Mouse (Mus musculus): Measurements from ENCODE around the gene Lamtor5. TPM values are rescaled to one million over a fixed set of nuclear protein-coding genes. Genes with fewer than 3 reads are reported as not detected.

Gene Lamtor5
- polyA plus RNA-seq, 1 experiment from 2014 or later = 189 TPM

DNA sequence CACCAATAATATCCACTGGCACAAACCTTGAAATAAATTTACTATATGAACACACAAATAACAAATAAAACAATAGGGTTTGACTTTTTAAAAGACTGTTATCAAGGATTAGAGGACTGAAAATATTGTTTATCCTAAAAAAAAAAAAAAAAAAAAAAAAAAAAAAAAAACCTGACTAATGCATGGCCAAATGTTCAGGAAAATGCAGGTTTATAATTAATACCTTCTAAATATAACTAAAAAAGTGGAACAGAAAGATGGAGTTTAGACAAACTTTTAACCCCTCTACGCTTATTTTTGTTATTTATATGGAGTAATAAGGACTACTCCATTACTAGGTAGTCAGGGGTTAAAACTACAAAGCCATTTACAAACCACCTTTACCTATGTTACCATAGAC is 47.8 kb downstream of the Lamtor5 start:
- peaks cover 3% of the 10 kb centered on the region; the same call in 1 of the 2 replicates for H3K36me3 ChIP-seq (ENCODE audit: control insufficient read depth, insufficient read depth, low read length)
- no peaks in the 10 kb centered on the region for H3K9me3 ChIP-seq (ENCODE audit: control insufficient read depth, low read length)
- ATAC-seq (ENCODE audit: low FRiP score, low TSS enrichment) (no peak), DNase-seq (ENCODE audit: low spot score) (no peak)
- no peaks in the 10 kb centered on the region for H3K27me3 ChIP-seq (ENCODE audit: control insufficient read depth, insufficient read depth, low read length)
- no peak overlapping the region for H3K27ac ChIP-seq (replicated peaks)
- WGBS = 98% methylated on average over 1 of the region's 1 CpGs
- H3K4me2 ChIP-seq (replicated peaks; ENCODE audit: low read depth) = no peak overlapping the region
- H3K9ac ChIP-seq (ENCODE audit: low read length) = no peak overlapping the region
- TF ChIP-seq EP300 (optimal IDR thresholded peaks at IDR 0.05) = no peak
- TF ChIP-seq CTCF (IDR thresholded peaks at IDR 0.05; ENCODE audit: low read depth) = no peak
- peaks cover 5% of the 10 kb centered on the region for H3K4me1 ChIP-seq (replicated peaks; ENCODE audit: control insufficient read depth, insufficient read depth)
- no peak overlapping the region for H3K4me3 ChIP-seq (ENCODE audit: low read depth, low read length)

DNA sequence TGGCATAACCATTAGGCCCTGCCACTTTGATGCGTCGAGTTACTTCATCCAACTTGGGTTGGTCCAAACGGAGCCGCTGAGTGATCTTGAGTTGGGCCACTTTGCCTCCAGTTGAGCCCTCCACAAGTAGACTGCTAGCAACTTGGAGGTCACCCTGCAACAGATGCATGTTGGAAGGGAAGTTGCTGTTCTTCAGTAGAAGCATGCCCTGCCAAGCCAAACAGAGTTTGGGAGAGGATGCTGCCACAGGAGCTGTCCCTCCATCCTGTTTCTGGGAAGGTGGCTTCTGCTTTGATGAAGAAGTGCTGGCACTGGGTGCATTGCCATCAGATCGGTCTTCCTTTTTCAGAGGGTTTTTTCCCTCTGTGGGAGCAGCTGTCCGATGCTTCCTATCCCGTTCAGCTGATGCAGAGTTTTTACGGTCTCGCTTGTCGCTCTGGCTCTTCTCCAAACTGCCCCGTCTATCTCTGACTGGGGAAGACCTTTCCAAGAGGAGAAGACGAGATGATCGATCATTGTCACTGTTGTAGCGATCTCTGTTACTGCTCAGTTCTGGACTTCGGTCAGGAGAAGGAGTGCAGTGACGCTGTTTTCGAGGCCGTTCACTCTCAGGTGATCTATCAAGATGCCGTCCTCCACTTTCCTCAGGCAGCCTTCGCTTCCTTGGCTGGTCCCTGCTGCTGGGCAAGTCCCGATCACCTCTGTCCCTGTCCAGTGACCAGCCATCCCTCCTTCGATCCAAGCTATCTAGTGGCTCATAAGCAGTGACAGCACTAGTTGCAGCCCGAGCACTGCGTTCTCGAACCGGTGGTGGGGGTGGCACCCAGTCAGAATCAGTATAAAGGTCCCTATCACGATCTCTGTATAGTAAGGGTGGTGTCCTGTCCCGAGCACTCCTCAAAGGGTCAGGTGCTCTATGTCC is 52.1 kb downstream of the Lamtor5 start:
- Histone ChIP-seq H3K27ac (replicated peaks) (no peak overlapping the region), H3K4me3 (ENCODE audit: low read depth, low read length) (no peak overlapping the region), H3K9me3 (ENCODE audit: control insufficient read depth, low read length) (no peaks in the 10 kb centered on the region), H3K27me3 (ENCODE audit: control insufficient read depth, insufficient read depth, low read length) (no peaks in the 10 kb centered on the region), H3K4me1 (replicated peaks; ENCODE audit: control insufficient read depth, insufficient read depth) (peaks cover 8% of the 10 kb centered on the region), H3K9ac (ENCODE audit: low read length) (no peak overlapping the region), H3K36me3 (ENCODE audit: control insufficient read depth, insufficient read depth, low read length) (0 out of 2 replicates have a peak, but pooled peaks cover 3% of the 10 kb centered on the region), H3K4me2 (replicated peaks; ENCODE audit: low read depth) (peak overlapping the region; percentile 91)
- no peak for DNase-seq (ENCODE audit: low spot score)
- 44% methylated on average over 28 of the region's 28 CpGs for WGBS
- TF ChIP-seq CTCF (IDR thresholded peaks at IDR 0.05; ENCODE audit: low read depth) (no peak), EP300 (optimal IDR thresholded peaks at IDR 0.05) (no peak)
- ATAC-seq (ENCODE audit: low FRiP score, low TSS enrichment) = no peak

DNA sequence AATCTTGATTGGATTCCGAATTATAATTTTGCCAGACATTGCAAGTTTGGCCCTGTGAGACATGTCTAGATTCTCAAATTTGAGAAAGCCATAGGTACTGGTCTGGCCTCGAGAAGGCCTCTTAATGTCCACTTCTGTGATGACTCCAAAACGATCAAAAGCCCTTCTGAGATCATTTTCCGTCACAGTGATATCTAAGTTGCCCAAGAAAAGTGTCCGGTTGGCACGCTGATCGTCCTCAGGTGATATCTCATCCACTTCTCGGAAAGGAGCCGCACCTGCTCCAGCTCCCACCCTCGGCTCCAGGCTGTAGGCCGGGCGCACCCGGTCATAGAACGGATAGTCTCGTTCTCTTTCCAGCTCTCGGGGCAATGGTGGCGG is 53.1 kb downstream of the Lamtor5 start:
- DNase-seq (ENCODE audit: low spot score) = no peak
- H3K4me3 ChIP-seq (ENCODE audit: low read depth, low read length) = peak overlapping the region; percentile 97
- WGBS = 12% methylated on average over 17 of the region's 17 CpGs
- no peaks in the 10 kb centered on the region for H3K9me3 ChIP-seq (ENCODE audit: control insufficient read depth, low read length)
- H3K27me3 ChIP-seq (ENCODE audit: control insufficient read depth, insufficient read depth, low read length) = no peaks in the 10 kb centered on the region
- peak overlapping the region; percentile 90 for H3K9ac ChIP-seq (ENCODE audit: low read length)
- peaks cover 8% of the 10 kb centered on the region for H3K4me1 ChIP-seq (replicated peaks; ENCODE audit: control insufficient read depth, insufficient read depth)
- peak overlapping the region; percentile 93 for H3K27ac ChIP-seq (replicated peaks)
- H3K4me2 ChIP-seq (replicated peaks; ENCODE audit: low read depth) = peak overlapping the region; percentile 91
- 0 out of 2 replicates have a peak, but pooled peaks cover 3% of the 10 kb centered on the region for H3K36me3 ChIP-seq (ENCODE audit: control insufficient read depth, insufficient read depth, low read length)
- no peak for ATAC-seq (ENCODE audit: low FRiP score, low TSS enrichment)
- no peak for TF ChIP-seq CTCF (IDR thresholded peaks at IDR 0.05; ENCODE audit: low read depth)
- TF ChIP-seq EP300 (optimal IDR thresholded peaks at IDR 0.05) = no peak

DNA sequence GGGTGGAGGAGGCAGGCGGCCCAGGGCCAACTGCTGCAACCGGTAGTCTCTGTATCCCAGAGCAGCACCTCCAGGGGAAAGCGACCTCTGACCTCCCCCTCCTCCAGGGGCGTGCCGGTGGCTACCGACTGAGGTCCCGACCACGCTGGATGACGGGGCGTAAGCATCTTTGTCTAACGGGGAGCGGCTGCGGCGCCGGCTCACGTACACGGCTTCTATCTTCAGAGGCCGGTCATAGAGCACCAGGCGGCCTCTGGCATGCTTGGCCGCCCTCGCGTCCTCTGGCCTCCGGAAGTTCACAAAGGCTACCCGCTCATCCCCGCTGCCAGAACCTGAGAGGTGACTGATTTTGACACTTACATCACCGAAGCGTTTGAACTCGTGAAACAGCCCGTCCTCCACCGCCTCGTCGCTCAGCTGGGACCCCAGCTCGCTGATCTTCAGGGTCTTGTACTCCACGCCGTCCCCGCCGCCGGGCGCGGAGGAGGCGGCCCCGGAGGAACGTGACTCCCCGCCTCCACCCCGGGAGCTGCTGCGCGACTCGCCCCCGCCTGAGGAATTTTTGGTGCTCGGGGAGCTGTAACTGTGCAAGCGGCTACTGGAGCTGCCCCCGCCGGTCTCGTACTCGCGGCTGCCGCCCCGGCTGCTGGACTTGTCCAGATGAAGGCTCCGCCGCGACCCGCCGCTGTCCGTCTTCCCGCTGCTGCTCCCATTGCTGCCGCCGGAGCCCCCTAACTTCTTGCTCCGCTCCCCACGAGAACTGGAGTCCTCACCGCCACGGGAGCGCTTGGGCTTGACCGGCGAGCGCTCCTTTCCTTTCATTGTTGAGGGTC is 53.7 kb downstream of the Lamtor5 start:
- H3K27ac ChIP-seq (replicated peaks) = peak overlapping the region; percentile 93
- H3K27me3 ChIP-seq (ENCODE audit: control insufficient read depth, insufficient read depth, low read length) = no peaks in the 10 kb centered on the region
- no peak for ATAC-seq (ENCODE audit: low FRiP score, low TSS enrichment)
- peak overlapping the region; percentile 91 for H3K4me2 ChIP-seq (replicated peaks; ENCODE audit: low read depth)
- peak; percentile 66 for DNase-seq (ENCODE audit: low spot score)
- H3K4me1 ChIP-seq (replicated peaks; ENCODE audit: control insufficient read depth, insufficient read depth) = peaks cover 8% of the 10 kb centered on the region
- WGBS = under 1% methylated on average over 74 of the region's 75 CpGs
- TF ChIP-seq EP300 (optimal IDR thresholded peaks at IDR 0.05) = no peak
- TF ChIP-seq CTCF (IDR thresholded peaks at IDR 0.05; ENCODE audit: low read depth) = no peak
- 0 out of 2 replicates have a peak, but pooled peaks cover 3% of the 10 kb centered on the region for H3K36me3 ChIP-seq (ENCODE audit: control insufficient read depth, insufficient read depth, low read length)
- H3K4me3 ChIP-seq (ENCODE audit: low read depth, low read length) = peak overlapping the region; percentile 97
- no peaks in the 10 kb centered on the region for H3K9me3 ChIP-seq (ENCODE audit: control insufficient read depth, low read length)
- peak overlapping the region; percentile 90 for H3K9ac ChIP-seq (ENCODE audit: low read length)

DNA sequence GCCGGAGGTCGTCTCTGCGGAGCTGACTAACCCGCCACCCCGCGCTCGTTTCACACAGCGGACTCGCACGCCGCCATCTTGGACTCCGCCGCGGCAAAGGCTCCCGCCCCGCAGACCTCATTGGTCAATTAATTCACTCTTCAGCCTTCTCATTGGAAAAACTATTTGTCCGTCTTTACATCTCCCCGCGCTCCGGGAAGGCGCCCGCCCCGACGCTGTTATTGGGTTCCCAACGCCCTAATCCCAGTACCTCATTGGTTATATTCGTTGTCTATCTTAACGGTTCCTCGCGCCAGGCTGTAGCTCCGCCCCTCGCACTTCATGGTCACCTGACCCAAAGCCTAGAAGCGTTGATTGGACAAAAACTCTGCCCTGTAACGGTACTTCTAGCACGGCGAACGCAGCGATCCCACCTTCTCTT is 54.3 kb downstream of the Lamtor5 start:
- Histone ChIP-seq H3K4me2 (replicated peaks; ENCODE audit: low read depth) (peak overlapping the region; percentile 91), H3K36me3 (ENCODE audit: control insufficient read depth, insufficient read depth, low read length) (0 out of 2 replicates have a peak, but pooled peaks cover 3% of the 10 kb centered on the region), H3K4me1 (replicated peaks; ENCODE audit: control insufficient read depth, insufficient read depth) (peaks cover 8% of the 10 kb centered on the region), H3K9me3 (ENCODE audit: control insufficient read depth, low read length) (no peaks in the 10 kb centered on the region), H3K4me3 (ENCODE audit: low read depth, low read length) (peak overlapping the region; percentile 97), H3K27me3 (ENCODE audit: control insufficient read depth, insufficient read depth, low read length) (no peaks in the 10 kb centered on the region), H3K9ac (ENCODE audit: low read length) (peak overlapping the region; percentile 90), H3K27ac (replicated peaks) (peak overlapping the region; percentile 97)
- WGBS = 0% methylated on average over 37 of the region's 37 CpGs
- DNase-seq (ENCODE audit: low spot score) (peak; percentile 97), ATAC-seq (ENCODE audit: low FRiP score, low TSS enrichment) (peak; percentile 96)
- TF ChIP-seq CTCF (IDR thresholded peaks at IDR 0.05; ENCODE audit: low read depth) (no peak), EP300 (optimal IDR thresholded peaks at IDR 0.05) (peak; percentile 10)

Other genes starting within 250 kb of the Lamtor5 start
- gene Kcna3, start 242.7 kb upstream of the Lamtor5 start, polyA plus RNA-seq (2015; fragmentation: Nextera tagmentation; extraction: Ambion mirVana) = 0.15 and 0.34 TPM in 2 replicates
- 0.13 and 0.16 TPM in 2 replicates for gene Kcna2, start 177.7 kb upstream of the Lamtor5 start, polyA plus RNA-seq (2015; fragmentation: Nextera tagmentation; extraction: Ambion mirVana)
- gene Kcna10, start 95.8 kb upstream of the Lamtor5 start, polyA plus RNA-seq (2015; fragmentation: Nextera tagmentation; extraction: Ambion mirVana) = not detected in 2 replicates
- gene Cym, start 57.1 kb upstream of the Lamtor5 start, polyA plus RNA-seq (2015; fragmentation: Nextera tagmentation; extraction: Ambion mirVana) = 69,611 and 75,506 TPM in 2 replicates
- gene A630076J17Rik, start 48.2 kb upstream of the Lamtor5 start, polyA plus RNA-seq (2015; fragmentation: Nextera tagmentation; extraction: Ambion mirVana) = 28.1 and 32.7 TPM in 2 replicates
- gene Prok1, start 39.2 kb upstream of the Lamtor5 start, polyA plus RNA-seq (2015; fragmentation: Nextera tagmentation; extraction: Ambion mirVana) = 10.5 and 11.3 TPM in 2 replicates
- 1.9 and 2.1 TPM in 2 replicates for gene Slc16a4, start 12.4 kb downstream of the Lamtor5 start, polyA plus RNA-seq (2015; fragmentation: Nextera tagmentation; extraction: Ambion mirVana)
- gene Rbm15, start 54.8 kb downstream of the Lamtor5 start, polyA plus RNA-seq (2015; fragmentation: Nextera tagmentation; extraction: Ambion mirVana) = 6.0 and 6.6 TPM in 2 replicates
- gene Kcnc4, start 180.7 kb downstream of the Lamtor5 start, polyA plus RNA-seq (2015; fragmentation: Nextera tagmentation; extraction: Ambion mirVana) = 0.12 and 0.17 TPM in 2 replicates
- 1.7 and 2.1 TPM in 2 replicates for gene Slc6a17, start 239.2 kb downstream of the Lamtor5 start, polyA plus RNA-seq (2015; fragmentation: Nextera tagmentation; extraction: Ambion mirVana)

All from stomach, postnatal 0 days (tissue).